Mouse (Mus musculus): ENCODE measurements around the gene Eipr1. TPM values are rescaled to one million over a fixed set of nuclear protein-coding genes. Genes with fewer than 3 reads are reported as not detected.

Gene Eipr1
- total and polyA plus RNA-seq, 3 experiments, result 33.3 to 35.4 (median 34.4) TPM

GRCm38 (mm10) chr12:28880471-28880870 is 128.9 kb downstream of the Eipr1 start:
- H3K27ac ChIP-seq (ENCODE audit: insufficient read depth, low read depth), result no peak overlapping the region
- no peaks in the 10 kb centered on the region for H3K4me1 ChIP-seq (ENCODE audit: control insufficient read depth in 1 of 2, insufficient read depth in 2 of 2)
- TF ChIP-seq RCOR1 (conservative IDR thresholded peaks at IDR 0.05; ENCODE audit: low read depth, low read length) (no peak), MAX (IDR thresholded peaks at IDR 0.05; ENCODE audit: low read length) (no peak), NELFE (IDR thresholded peaks at IDR 0.05; ENCODE audit: low read depth, low read length) (no peak), UBTF (IDR thresholded peaks at IDR 0.05; ENCODE audit: low read depth, low read length) (no peak), PAX5 (IDR thresholded peaks at IDR 0.05; ENCODE audit: low read length) (no peak), SIN3A (IDR thresholded peaks at IDR 0.05; ENCODE audit: low read length) (no peak), IRF4 (IDR thresholded peaks at IDR 0.05; ENCODE audit: low read depth, low read length) (no peak), CHD1 (IDR thresholded peaks at IDR 0.05; ENCODE audit: low read depth, low read length) (no peak), ZMIZ1 (IDR thresholded peaks at IDR 0.05; ENCODE audit: low read depth, low read length) (no peak), JUND (conservative IDR thresholded peaks at IDR 0.05; ENCODE audit: low read depth, low read length) (no peak), MAFK (IDR thresholded peaks at IDR 0.05; ENCODE audit: insufficient replicate concordance, low read length) (no peak), JUN (IDR thresholded peaks at IDR 0.05; ENCODE audit: insufficient read depth, low read depth, low read length) (no peak), ETS1 (conservative IDR thresholded peaks at IDR 0.05; ENCODE audit: low read depth, low read length) (no peak), SMC3 (IDR thresholded peaks at IDR 0.05; ENCODE audit: low read depth, low read length) (no peak), NRF1 (IDR thresholded peaks at IDR 0.05; ENCODE audit: low read depth, low read length) (no peak), GABPA (IDR thresholded peaks at IDR 0.05; ENCODE audit: insufficient replicate concordance, low read depth, low read length) (no peak), RAD21 (IDR thresholded peaks at IDR 0.05; ENCODE audit: low read depth, low read length) (no peak), EP300 (IDR thresholded peaks at IDR 0.05; ENCODE audit: low read length) (no peak), USF1 (IDR thresholded peaks at IDR 0.05; ENCODE audit: low read depth, low read length) (no peak), POLR2AphosphoS2 (IDR thresholded peaks at IDR 0.05; ENCODE audit: low read depth, low read length) (no peak)
- peaks cover 0 to 28% of the 10 kb centered on the region in 2 experiments for H3K36me3 ChIP-seq (replicated peaks in 1 of 2; ENCODE audit: control insufficient read depth in 1 of 2, insufficient read depth in 1 of 2, low read length in 1 of 2)
- DNase-seq (ENCODE audit: extremely low read depth), result no peak
- no peak overlapping the region for H3K9ac ChIP-seq (ENCODE audit: insufficient read depth, low read depth)
- H3K4me3 ChIP-seq (replicated peaks in 1 of 3; ENCODE audit: low read depth in 2 of 3, low read length in 2 of 3, poor library complexity in 1 of 3), result no peak overlapping the region
- no peaks in the 10 kb centered on the region for H3K9me3 ChIP-seq (replicated peaks; ENCODE audit: low read length)
- in situ Hi-C loops (cut with MboI; ENCODE audit: low pct_ligation_motif_present, low pct_unique_long_range_greater_than_20kb, low sequenced_read_pairs) (no loop called here), dilution Hi-C loops (cut with MboI; ENCODE audit: extremely low pct_ligation_motif_present, extremely low pct_unique_long_range_greater_than_20kb, low sequenced_read_pairs) (no loop called here)
- no peaks in the 10 kb centered on the region for H3K79me2 ChIP-seq (replicated peaks; ENCODE audit: control insufficient read depth, extremely low read depth, insufficient read depth, poor library complexity, severe bottlenecking)
- H3K4me2 ChIP-seq (ENCODE audit: insufficient read depth, low read depth, poor library complexity, severe bottlenecking), result no peak overlapping the region
- no peaks in the 10 kb centered on the region for H3K27me3 ChIP-seq (replicated peaks)

GRCm38 (mm10) chr12:28887712-28888111 is 136.1 kb downstream of the Eipr1 start:
- TF ChIP-seq ZMIZ1 (IDR thresholded peaks at IDR 0.05; ENCODE audit: low read depth, low read length), result no peak
- TF ChIP-seq POLR2AphosphoS2 (IDR thresholded peaks at IDR 0.05; ENCODE audit: low read depth, low read length), result no peak
- no peak for TF ChIP-seq MXI1 (IDR thresholded peaks at IDR 0.05; ENCODE audit: low read depth, low read length)
- TF ChIP-seq ETS1 (conservative IDR thresholded peaks at IDR 0.05; ENCODE audit: low read depth, low read length), result no peak
- TF ChIP-seq BHLHE40 (IDR thresholded peaks at IDR 0.05; ENCODE audit: low read depth, low read length), result no peak
- no peak for TF ChIP-seq NELFE (IDR thresholded peaks at IDR 0.05; ENCODE audit: low read depth, low read length)
- H3K79me2 ChIP-seq (replicated peaks; ENCODE audit: control insufficient read depth, extremely low read depth, insufficient read depth, poor library complexity, severe bottlenecking), result no peaks in the 10 kb centered on the region
- no peak overlapping the region for H3K9ac ChIP-seq (ENCODE audit: insufficient read depth, low read depth)
- no peak overlapping the region for H3K4me2 ChIP-seq (ENCODE audit: insufficient read depth, low read depth, poor library complexity, severe bottlenecking)
- no peaks in the 10 kb centered on the region for H3K9me3 ChIP-seq (replicated peaks; ENCODE audit: low read length)
- dilution Hi-C loops (cut with MboI; ENCODE audit: extremely low pct_ligation_motif_present, extremely low pct_unique_long_range_greater_than_20kb, low sequenced_read_pairs), result no loop called here
- in situ Hi-C loops (cut with MboI; ENCODE audit: low pct_ligation_motif_present, low pct_unique_long_range_greater_than_20kb, low sequenced_read_pairs), result no loop called here
- no peak overlapping the region for H3K4me3 ChIP-seq (replicated peaks in 1 of 3; ENCODE audit: low read depth in 2 of 3, low read length in 2 of 3, poor library complexity in 1 of 3)
- H3K27me3 ChIP-seq (replicated peaks), result no peaks in the 10 kb centered on the region
- H3K36me3 ChIP-seq (replicated peaks in 1 of 2; ENCODE audit: control insufficient read depth in 1 of 2, insufficient read depth in 1 of 2, low read length in 1 of 2), result peaks cover 0 to 14% of the 10 kb centered on the region in 2 experiments
- H3K27ac ChIP-seq (ENCODE audit: insufficient read depth, low read depth), result no peak overlapping the region
- no peak for DNase-seq (ENCODE audit: extremely low read depth)
- no peaks in the 10 kb centered on the region for H3K4me1 ChIP-seq (ENCODE audit: control insufficient read depth in 1 of 2, insufficient read depth in 2 of 2)

All from CH12.LX (cell line).